Mouse (Mus musculus): Measurements from ENCODE around the gene Tmem74b. TPM values are rescaled to one million over a fixed set of nuclear protein-coding genes. Genes with fewer than 3 reads are reported as not detected.

Gene Tmem74b
- total RNA-seq, 2 experiments from 2014 or later: 6.1 to 11.1 TPM

DNA sequence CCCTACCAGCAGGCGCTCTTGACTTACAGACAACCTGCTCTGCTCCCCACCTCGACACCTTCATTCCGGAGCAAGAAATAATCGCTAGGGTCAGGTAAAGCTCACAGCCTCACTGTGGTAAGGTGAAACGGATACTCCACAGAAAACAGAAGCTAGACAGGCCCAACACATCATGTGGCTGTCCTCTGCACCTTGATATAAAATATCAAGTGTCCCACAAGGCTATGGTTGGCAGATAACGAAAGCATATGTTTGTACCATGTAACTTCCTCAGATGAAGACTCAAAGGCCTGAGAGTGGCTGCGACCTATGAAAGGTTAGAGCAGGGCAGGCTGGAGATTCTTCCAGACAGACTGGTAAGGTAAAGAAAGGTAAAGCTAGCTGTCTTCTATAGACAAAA is 37.7 kb downstream of the Tmem74b start:
- DNase-seq (ENCODE audit: low spot score in 2 of 2): no peak
- intact Hi-C loops (cut with DNase I): no loop called here

DNA sequence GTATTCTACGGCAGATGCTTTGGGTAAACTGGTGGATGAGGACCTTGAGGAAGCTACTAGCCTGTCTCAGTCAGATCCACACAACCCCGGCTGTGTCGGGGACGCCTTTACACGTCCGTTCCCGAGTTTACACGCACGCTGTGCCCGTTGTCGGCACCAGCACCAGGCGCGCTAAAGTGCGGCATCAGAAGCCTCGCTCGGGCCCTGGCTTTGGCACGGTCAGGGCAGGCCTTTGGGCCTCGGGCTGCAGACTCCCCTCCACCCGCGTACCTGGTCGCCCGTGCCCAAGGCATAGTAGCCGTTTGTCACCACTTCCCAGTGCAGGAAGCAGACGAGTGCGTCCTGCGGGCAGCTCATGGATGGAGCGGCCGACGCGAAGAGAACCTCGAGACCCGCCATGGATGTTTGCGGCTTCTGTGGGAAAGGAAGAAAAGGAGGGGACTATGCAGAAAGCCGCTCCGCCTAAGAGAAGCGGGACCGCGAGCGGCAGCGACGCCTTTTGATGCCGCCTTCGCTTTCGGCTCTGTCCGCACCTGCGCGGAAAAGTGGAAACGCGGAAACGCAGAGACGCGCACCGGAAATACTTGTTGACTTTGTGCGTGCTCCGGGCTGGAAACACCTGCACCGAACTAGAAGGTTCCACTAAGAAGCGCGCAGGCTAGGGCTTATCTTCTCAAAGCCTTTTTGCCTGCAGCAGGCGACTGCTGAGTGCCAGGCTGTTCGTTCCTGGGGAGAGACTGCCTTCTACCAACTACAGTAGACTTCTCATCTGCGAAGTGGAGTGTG is 39.1 kb downstream of the Tmem74b start:
- DNase-seq (ENCODE audit: low spot score in 2 of 2): peak; percentile 92 to 94
- intact Hi-C loops (cut with DNase I): loop anchor here (1.0 kb wide), 1 partner anchor 247 kb away; the partner anchor contains the start of gene Nsfl1c

DNA sequence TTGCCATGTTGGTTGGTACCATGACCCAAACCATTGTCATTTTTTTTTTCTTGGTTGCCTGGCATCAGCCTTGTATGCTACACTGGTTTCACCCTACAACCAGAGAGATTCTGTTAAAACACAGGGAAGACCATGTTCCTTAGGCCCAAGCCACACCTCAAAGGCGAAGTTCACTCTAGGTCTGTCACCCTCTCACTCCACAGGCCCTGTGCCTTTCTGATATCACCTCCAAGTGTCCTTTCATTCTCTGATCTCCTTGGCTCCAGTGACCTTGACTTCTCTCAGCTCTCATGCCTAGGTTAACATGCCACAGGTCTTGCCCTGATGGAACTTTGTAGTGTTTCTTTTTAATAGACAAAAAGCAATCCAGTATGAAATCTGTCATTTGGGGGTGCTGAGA is 40.3 kb downstream of the Tmem74b start:
- DNase-seq (ENCODE audit: low spot score in 2 of 2): no peak
- intact Hi-C loops (cut with DNase I): no loop called here

DNA sequence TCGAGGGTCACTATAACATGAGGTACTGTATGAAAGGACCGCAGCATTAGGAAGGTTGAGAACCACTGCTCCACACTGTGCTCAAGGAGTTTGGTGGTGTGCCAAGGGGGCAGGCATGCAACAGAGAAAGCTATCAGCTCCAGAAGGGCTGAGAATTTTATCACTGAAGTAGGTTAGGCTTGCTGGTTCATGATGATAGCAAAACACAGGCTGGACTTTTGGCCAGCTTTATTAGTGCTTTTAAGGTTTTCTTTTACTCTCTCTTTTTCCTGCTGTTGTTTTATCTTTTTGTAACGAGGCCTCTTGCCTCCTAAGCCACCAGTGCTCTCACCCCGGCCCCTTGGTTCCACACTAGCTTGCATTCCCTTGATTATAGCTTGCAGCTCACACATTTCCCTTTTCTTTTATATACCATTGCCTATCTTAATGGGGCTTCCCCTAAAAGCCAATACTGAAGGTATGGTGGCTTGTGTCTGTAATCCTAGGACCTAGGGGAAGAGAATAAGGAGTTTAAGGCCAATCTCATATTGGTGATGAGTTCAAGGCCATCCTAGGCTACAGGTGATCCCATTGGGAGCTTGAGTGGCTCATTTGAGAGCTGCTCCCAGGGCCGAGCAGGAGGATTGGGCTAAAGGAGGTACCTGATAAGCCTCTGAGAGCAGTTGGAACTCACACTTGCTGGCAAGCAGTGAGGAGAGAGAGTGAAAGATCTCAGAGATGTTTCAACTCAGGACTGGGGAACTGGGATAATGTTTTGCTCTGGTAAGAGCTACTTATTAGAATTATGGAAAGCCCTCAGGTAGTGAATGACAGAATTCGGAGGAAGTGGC is 41.3 kb downstream of the Tmem74b start:
- no peak for DNase-seq (ENCODE audit: low spot score in 2 of 2)
- intact Hi-C loops (cut with DNase I): no loop called here

DNA sequence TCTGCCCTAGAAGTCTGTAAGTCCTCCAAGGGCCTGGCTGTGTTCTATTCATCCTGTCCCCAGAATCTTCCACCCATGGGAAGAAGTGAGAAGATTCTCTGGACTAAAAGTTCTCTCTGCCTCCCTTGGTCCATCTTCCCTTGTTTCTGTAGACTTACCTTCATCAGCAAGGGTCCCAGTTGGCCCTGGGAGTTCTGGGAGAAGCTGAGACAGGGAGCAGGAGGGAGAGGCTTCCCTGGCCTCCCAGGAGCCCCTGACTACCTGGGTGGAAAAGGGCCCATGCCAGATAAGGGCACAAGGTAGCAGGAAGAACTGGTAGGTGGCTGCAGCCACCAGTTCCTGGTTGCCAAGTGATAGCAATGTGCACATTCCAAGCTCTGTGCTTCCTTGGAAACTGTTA is 42.0 kb downstream of the Tmem74b start, which contains the start of gene Psmf1:
Gene Psmf1, minus strand, starts transcription at position 342 of the 400 bp plus-strand sequence.
- DNase-seq (ENCODE audit: low spot score in 2 of 2): no peak
- intact Hi-C loops (cut with DNase I): no loop called here

DNA sequence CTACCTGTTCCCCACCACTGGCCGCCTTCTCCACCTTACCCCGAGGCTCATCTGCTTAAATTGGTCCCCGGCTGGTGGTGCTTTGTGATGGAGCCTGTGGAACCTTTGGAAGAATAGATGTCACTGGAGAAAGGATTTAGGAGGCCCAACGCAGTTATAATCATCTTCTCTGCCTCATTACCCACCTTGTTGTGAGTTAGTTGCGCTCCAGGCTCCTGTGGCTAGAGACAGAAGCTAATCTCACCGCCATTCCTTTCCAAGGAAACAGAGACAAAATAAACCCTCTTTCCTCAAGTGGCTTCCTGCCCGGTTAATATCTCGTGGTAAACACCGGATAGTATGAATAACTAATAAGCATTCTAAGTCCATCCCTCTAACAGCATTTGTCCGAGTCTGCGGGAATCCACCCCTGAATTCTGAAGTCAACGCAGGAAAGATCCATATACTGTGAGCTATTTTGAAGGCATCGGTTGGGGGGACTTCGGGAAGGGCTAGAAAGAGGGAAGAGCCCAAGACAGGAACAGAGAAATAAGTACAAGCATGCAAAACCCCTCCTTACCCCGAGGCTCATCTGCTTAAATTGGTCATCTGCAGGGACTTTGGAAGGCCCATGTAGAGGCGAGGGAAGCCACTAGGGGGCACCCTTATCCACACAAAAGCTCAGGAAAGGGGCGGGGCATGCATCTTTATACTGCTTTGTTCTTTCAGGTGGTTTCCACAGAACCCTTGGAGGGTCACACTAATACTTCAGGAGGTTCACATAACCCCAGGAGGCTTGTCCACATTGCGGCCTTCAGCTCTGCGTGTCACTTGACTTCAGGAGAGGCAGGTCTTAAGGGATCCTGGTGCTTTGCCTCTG is 46.3 kb downstream of the Tmem74b start:
- DNase-seq (ENCODE audit: low spot score in 2 of 2): peak; percentile 68 to 84
- intact Hi-C loops (cut with DNase I): loop anchor here (1.0 kb wide), 1 partner anchor 118 kb away; no protein-coding TSS in a partner anchor

DNA sequence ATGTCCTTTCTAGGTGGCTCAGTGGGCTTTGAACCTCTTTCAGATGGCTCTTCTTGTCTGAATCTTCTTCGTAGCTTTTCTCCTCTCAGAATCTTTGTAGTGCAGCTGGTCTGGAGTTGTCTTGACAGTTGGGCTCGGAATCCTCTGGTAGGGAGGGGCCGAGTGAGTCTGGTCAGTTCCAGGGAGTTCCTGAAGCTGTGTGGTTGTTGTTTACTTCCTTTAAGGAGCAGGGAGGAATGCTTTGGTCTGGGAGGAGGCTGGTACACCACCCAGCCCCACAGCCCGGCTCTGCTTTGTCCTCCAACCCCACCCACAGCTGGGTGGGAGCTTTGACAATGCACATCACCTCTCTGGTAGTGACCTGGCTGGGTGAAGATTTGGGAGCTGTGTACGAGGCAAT is 49.5 kb downstream of the Tmem74b start:
- intact Hi-C loops (cut with DNase I): loop anchor here (5.0 kb wide), 1 partner anchor 241 kb away; no protein-coding TSS in a partner anchor
- no peak for DNase-seq (ENCODE audit: low spot score in 2 of 2)

DNA sequence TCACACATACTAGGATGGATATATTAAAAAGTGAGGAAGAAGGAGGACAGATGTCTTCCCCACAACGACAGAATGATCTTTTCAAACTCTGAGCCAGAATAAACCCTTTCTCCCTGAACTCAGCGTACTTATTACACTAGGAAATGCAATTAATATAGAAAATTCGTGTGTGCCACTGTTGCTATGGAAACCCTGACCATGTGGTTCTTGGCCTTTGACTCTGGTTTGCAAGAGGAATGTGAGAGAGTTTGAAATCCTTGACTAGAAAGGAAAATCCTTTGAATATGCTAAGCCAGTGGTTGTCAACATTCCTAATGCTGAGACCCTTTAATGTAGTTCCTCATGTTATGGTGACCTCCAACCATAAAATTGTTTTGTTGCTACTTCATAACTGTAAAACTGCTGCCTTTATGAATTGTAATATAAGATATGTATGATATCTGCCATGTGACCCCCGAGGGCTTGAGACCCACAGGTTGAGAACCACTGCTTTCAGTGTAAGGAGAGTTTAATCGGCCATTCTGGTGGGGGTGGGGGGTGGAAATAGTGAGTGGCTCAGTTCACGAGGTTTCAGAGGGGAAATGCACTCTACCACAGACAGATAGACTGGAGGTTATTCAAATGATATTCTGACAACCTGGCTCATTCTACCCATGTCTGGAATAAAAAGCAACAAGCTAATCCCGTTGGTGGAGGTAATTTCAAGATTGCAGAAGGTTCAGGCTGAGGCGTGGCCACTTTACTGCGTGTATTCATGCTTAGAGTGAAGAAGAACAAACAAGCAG is 54.7 kb downstream of the Tmem74b start:
- DNase-seq (ENCODE audit: low spot score in 2 of 2): no peak
- intact Hi-C loops (cut with DNase I): loop anchor here (5.0 kb wide), 1 partner anchor 251 kb away; no protein-coding TSS in a partner anchor

DNA sequence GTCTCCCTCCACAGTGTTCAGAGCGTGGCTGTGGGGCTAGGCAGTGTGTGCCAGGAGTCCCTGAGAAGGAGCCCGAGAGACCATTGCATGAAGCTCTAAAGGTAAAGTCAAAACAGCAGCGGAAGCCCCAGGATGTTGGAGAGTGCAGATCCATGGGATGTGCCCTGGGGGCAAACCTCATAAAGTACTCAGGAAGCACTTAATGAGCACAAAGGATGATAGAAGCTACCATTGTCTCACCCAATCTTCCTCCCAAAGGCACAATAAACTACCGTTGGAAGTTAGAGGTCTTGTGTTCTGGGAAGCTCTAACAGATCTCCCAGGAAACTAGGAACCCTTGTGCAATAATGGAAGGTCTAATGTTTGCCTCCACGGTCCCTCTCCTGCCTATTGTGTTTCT is 55.6 kb downstream of the Tmem74b start:
- DNase-seq (ENCODE audit: low spot score in 2 of 2): no peak
- intact Hi-C loops (cut with DNase I): loop anchor here (5.0 kb wide), 1 partner anchor 250 kb away; no protein-coding TSS in a partner anchor

DNA sequence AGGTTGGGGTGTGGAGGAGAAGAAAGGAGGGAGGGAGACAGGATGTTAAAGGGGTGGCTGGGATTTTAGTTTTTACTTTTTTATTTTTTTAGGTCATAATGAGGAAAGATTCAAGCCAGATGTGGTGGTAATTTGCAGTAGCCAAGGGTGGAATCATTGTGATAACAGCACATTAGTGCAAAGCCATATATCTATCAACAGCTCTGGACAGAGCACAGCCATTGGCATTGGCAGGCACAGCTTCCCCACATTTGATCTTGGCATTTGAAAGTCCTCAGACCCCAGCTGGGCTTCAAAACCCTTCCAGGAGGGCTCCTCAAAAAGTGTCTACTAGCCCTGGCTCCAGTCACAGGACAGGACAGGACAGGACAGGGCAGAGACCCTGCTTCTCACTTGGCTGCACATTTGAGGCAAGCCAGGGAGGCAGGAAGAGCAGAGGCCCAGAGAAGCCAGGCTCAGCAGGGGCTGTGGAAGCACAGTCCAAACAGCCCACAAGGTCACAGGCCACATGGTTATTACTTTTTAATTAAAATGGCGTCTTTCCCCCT is 57.1 kb downstream of the Tmem74b start:
- no peak for DNase-seq (ENCODE audit: low spot score in 2 of 2)
- intact Hi-C loops (cut with DNase I): loop anchor here (5.0 kb wide), 1 partner anchor 248 kb away; no protein-coding TSS in a partner anchor

Other genes with a start within 250 kb of the Tmem74b start
- not detected for gene 4921509C19Rik, start 225.9 kb upstream of the Tmem74b start, total RNA-seq (2021)
- gene Nsfl1c, start 207.8 kb upstream of the Tmem74b start, total RNA-seq (2021): 100 to 1,000 TPM; 134 to 138 TPM
- 100 to 1,000 TPM; 710 to 729 TPM for gene Fkbp1a, start 159.5 kb upstream of the Tmem74b start, total RNA-seq (2021)
- gene Sdcbp2, start 129.4 kb upstream of the Tmem74b start, total RNA-seq (2021): 1 to 10 TPM; 1.3 to 1.9 TPM
- 100 to 1,000 TPM; 293 to 301 TPM for gene Snph, start 69.4 kb upstream of the Tmem74b start, total RNA-seq (2021)
- under 1 TPM; 0.25 to 0.50 TPM for gene Rad21l, start 33.5 kb upstream of the Tmem74b start, total RNA-seq (2021)
- 10 to 100 TPM; 39.0 to 42.2 TPM for gene Psmf1, start 42.2 kb downstream of the Tmem74b start, total RNA-seq (2021)
- gene Rspo4, start 140.9 kb downstream of the Tmem74b start, total RNA-seq (2021): under 1 TPM in 1 of 2 experiments, not detected in 1; 0.14 TPM
- gene Angpt4, start 209.2 kb downstream of the Tmem74b start, total RNA-seq (2021): under 1 TPM; 0.14 to 0.37 TPM

Measured in left cerebral cortex, postnatal 25 days (tissue).